Mouse (Mus musculus) cerebellum, adult 9-11 months (tissue): ENCODE results near the gene Il1r1.

Source experiments
- DNase-seq: peaks from one replicate; pipeline ENCODE4 v3.0.0; 2022

Gene Il1r1

DNA sequence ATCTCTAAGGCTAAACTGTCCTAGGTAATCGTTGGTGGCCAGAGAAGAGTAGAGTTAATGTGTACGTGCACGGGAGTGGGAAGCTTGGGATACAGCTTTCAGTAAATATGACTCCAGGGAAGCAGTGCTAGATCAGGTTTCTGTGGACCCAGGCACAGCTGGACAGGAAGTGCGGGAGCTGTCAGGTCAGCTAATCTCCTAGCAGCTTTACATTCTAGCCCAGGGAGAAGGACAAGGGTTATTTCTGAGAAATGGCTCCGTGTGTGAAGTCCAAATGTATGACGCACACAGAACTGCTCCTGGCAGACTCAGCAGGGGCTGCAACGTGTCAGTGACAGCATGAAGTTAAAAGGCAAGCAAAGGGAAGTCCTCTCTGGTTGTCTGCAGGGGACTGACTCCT, 8.3 kb downstream of the Il1r1 start:
- DNase-seq, result no peak

DNA sequence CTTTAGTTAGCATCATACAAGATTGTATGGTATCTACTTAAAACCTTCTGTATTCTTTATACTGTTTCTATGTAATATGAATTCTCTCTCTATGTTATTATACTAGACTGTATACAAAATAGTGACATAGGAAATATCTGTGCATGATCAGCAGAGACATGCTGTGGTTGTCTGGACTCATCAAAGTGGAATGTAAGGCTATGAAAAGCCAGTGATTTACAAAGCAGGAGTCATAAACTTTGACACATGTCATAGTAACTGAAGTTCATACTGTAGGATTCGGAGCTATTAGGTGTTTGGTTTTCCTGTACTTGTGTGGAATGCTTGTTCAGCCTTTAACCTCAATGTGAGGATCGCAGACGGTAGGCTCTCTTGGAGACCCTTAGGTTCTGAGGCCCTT, 8.7 kb downstream of the Il1r1 start:
- DNase-seq, result no peak

GRCm38 (mm10) chr1:40235597-40236249, 10.8 kb downstream of the Il1r1 start:
- no peak for DNase-seq

GRCm38 (mm10) chr1:40236694-40237093, 11.8 kb downstream of the Il1r1 start:
- no peak for DNase-seq

DNA sequence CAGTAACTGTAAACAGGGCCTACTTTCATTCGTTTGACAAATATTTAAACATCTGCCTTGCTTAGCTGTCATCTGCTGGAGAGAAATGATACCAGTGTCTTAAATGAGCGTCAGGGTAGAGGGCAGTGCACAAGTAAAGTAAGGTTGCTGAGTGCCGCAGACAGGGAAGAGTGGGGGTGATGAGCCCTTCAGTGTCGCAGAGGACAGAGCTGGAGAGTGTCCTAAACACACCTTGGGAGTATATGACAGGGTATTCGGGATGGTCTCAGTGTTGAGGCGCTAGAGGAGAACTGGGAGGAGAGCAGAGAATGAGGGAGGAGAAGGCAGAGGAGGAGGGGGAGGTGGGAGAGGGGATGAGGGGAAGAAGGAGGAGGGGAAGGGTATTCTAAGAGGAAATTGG, 12.2 kb downstream of the Il1r1 start:
- DNase-seq, result no peak

DNA sequence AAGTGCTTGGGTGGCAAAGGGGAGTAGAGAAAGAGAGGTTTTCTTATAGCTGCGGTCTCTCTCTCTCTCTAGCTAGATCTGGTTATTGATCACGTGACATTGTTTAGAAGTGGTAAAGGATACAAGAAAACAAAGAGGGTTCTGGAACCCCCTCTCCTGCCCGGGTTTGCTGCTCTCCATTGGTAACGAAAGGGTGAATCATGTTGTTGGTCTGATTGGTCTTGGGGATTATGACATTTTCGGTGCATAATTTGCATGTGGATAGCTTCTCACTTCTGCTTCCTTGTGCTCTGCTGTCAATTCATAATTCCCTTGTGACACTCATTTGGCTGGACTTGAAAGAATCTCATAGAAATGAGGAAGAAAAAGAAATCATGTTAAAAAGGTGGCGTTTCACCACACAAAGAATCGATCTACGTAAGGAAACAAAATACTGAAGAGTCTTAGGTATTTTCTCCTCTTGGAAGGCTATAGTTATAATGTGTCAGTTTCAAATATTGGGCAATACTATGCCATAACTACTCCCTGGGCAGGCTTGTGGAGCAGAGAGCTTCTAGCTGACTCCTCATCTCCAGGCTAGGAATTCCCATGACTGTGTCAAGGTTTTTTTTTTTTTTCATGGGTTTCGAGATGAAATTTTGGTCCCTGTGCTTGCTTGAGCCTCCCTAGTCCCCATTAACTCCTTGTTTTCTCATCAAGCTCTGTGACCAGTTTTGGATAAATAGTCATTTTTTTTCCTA, 15.6 kb downstream of the Il1r1 start:
- no peak for DNase-seq

GRCm38 (mm10) chr1:40242717-40243116, 17.8 kb downstream of the Il1r1 start:
- no peak for DNase-seq

DNA sequence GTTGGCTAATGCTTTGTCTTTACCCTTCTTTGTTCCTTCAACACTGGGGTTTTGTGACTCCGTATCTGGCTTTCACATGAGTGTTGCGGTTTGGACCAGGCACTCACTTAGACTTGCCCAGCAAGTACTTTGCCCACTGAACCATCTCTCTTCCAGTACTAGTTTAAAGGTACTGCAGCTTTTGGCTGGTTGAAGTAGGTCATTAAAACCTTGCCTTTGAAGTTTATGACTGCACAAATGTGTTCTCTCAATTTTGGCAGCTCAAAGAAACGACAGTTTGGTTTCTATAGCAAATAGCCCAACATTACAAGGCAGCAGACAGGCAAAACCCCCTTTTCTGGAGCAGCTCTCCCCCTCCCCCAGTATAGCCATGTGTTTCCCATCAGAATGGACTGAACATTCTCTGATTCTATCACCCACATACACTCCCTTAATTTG, 18.7 kb downstream of the Il1r1 start:
- DNase-seq, result no peak

DNA sequence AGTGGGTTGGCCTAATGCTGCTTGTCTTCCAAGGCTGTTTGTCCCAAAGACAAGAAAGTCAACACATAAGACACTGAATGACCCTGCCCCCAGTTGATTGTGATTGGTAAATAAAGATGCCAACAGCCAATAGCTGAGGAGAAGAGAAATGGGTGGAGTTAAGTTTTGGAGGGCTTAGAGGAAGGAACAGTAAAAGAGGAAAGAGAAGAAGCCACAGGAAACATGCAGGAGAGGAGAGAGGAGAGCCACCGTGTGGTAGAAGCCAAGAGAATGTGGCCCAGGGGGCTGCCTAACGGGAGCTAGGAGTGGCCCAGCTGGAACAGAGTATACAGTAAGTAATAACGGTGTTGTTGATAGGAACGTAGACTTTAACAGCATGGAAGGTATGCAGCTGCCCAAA, 25.5 kb downstream of the Il1r1 start:
- DNase-seq, result no peak

DNA sequence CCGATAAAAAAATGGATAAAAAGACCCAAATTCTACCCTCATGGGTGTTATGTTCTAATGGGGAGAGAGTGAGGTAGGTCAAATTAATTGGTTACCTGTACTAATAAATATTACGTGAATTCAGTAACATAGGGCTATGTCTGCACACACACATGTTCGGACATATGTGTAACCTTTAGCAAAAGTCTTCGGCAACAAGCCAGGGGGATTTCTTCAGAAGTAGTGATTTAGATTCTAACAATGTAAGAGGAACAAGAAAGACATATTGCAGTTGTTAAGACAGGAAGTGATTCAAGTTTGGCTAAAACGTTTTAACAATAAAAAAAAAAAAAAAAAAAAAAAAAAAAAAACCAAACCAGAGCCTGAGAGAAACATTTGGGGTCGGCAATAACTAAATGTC, 27.6 kb downstream of the Il1r1 start:
- no peak for DNase-seq

GRCm38 (mm10) chr1:40253940-40254339, 29.1 kb downstream of the Il1r1 start:
- no peak for DNase-seq

DNA sequence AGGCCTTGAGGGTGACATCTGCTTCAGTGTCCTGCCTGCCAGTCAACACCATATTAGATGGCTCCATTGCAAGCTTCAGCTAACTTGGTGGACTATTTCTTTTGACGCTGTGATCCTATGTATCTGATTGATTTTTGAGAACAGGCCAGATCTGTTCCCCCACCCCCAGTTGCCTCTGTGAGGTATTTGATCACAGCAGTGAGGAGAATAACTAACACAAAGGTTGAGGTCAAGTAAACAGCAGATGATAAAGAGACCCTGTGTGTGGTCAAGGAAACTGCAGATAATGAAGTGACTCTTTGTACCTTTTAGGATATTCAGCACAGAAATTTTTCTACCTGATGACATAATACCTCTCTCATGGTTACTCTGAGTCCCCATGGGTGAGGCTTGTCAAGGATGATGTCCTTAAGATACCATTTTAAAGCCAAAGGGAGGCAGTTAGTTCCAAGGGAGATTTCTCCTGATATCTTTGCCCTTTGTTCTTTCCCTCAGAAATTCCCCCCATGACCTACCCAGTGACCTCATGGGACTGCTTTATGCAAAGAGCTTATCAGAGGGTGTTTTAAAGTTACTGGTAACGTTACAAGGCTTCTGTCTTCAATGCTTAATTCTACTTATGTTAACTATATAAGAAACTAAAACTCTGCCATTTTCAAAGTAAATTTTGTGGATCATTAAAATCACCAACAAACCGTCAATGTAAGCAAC, 29.6 kb downstream of the Il1r1 start:
- no peak for DNase-seq

DNA sequence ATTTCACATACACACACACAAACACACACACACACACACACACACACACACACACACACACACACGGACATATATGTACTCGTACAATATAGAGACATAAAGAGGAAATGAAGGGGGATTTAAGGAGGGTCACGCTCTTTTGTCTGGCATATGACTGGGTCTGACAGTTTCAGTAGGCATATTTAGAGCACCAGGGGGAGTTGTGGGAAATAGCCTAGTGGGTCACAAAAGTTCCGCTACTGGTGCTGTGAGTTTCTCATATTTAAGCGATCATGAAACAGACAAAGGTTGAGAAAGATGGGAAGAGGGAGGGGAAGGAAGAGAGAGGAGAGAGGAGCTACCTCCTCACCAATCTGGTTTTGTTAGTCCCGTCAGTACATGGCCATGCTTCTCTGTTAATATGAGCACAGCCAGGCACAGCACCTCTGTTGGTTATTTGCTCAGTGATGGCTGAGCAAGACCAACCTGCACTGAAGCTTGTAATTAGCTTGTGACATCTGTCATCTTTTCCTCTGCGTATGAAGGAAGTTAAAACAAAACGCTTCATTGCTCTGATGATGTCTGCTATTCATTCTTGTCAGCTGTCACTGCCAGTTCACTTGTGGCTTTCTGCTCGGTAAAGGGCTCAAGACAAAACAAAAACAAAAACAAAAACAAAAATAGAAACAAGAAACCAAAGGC, 37.7 kb downstream of the Il1r1 start:
- no peak for DNase-seq

DNA sequence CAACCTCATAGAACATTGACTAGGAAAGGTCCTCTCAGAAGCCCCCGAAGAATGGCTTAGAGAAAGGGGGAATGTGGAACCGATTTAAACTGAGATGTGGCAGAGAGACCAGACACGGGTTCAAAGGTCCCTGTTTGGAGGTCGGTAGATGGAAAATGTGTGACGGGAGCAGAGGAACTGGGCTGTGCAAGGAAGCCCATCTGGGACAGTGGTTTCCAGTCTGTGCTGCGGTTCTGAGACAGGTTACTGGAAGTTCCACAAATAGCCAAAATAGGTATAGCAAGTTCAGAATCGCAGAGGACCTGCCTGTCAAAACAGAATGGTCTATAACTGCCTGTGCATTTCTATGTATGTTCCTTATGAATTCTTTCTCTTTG, 38.2 kb downstream of the Il1r1 start:
- DNase-seq, result no peak

- no peak for DNase-seq
Measured at GRCm38 (mm10) chr1:40263679-40264078, 38.8 kb downstream of the Il1r1 start.

DNA sequence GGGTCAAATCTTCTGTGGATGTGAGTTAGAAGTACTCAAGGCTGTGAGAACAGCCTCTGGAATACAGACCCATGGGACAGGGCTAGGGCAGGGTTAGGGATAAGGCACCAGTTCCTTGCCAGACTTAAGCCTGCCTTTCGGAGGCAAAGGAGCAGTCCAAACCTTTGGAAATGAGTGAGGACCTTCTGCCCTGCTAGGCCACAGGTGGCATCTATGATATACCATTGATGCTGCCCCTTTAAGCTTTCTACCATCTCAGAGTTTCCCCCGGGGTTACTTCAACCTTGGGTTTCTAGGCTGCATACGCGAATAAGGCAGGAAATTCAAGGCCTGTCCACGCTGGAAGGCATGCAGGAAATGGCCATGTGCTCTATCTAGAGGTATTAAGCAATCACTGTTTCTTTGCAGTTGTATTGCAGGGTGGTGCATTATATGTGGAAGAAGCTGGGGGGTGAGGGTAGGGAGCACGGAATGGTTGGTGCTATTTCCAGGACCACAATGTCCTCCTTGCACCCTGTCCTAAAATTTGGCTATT, 40.5 kb downstream of the Il1r1 start:
- DNase-seq, result no peak

GRCm38 (mm10) chr1:40266431-40267260, 41.8 kb downstream of the Il1r1 start:
- peak; percentile 68 for DNase-seq

DNA sequence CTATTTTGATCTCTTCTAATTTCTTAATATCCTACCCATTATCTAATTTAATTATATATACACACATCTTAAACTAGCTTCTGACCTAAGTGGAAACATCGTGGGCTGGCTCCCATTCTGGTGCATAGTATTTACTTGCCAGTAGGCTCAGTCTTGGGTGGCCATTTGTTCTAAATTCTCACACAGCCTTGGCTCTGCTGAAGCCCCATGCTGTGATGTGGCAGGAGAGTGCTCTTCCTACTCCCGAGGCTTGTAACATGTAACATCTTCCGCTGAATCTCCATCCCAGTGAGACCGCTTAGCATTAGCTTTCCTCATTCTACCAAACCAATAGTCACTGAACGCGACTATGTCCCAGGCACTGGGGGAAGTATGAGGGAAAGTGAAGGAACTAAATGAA, 43.0 kb downstream of the Il1r1 start:
- peak; percentile 48 for DNase-seq

DNA sequence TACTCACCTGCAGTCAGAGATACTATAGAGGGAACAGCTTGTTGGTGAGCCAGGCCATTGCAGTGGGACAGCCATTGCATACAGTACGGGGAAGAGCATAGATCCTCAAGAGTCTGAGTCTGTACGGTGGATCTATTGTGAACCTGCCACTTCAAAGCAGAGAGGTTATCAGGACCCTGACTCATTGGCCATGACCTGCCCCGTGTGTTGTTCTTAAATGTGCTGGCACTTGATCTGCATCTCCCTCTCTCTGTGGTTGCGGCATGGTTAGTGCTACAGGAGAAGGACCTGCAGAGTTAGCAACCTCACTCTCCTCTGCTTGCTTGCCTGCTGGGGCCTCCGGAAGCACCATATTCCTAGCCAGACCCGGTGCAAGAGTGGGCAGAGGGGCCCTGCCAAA, 43.7 kb downstream of the Il1r1 start:
- DNase-seq, result no peak

GRCm38 (mm10) chr1:40270415-40270814, 45.5 kb downstream of the Il1r1 start:
- DNase-seq, result no peak

DNA sequence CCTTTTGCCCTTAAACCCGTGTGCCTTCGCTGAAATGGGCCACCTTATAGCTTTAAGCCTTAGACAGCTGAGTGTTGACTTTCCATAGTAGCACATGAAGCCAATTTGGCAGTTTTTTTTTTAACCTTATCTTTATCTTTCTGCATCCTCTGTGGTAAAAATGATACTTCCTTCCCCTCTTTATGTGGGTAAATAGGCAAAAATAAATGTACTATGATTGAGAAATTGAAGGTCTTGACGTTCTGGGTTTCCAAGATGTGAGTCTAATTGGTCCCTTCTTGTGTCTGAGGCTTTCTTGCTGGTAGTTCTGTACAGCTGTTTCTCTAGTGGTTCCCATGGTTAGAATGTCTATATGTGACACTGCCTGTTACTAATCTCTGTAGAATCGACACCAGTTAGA, 46.2 kb downstream of the Il1r1 start:
- no peak for DNase-seq

DNA sequence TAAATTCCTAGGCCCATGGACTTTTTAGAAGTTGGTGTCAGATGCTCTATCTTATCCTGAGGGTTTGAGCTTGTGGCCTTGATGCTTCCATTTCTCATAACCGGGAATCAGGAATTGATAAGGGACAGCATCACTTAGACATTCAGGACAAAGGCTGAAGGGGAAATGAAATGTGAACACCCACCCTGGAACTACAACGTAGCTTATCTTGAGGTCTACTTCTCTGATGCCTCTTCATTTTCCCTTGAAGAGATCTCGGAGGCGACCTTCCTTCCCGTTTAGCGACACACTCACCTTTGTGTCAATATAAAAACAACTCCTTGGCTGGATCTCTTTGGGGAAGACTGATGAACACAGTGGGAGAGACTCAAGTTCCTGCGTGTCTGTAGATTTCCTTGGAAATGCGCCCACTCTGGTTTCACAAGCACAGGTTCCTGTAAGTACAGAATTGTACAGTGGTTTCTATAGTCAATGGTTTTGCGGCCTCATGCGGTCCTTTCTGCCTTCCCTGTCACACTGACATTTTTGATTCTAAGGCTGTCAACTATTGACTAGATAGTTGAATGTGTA, 46.7 kb downstream of the Il1r1 start:
- no peak for DNase-seq
